Mouse (Mus musculus): ENCODE measurements at regions not wholly inside any gene's neighbourhood (a gene's known extent, or its start where the extent isn't known, plus 50 kb on each side); places are given as distances from the start of the nearest gene placed in this dataset.
"Not testable (repeated sequence)": the region's sequence is repeated elsewhere in the genome, so short reads cannot be mapped to it uniquely, and the experiment has no call there.

- CTCF ChIA-PET: not testable (repeated sequence)
These were observed 189.2 kb upstream of the Rapgef5 start for GRCm38 (mm10) chr12:117327086-117327485.

DNA sequence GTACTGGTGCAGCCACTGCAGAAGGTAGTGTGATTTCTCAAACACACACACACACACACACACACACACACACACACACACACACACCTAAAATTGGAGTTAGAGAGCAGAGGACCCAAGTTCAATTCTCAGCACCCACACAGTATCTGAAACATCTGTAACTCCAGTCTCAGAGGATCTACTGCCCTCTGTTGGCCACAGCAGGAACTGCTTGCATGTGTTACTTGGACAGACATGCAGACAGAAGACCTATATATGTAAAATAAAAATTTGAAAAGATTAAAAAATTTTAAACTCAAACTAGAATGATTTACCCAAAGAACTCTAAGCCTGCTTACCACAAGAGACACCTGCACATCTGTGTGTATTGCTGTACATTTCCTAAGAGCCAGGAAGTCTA lies 185.9 kb upstream of the Rapgef5 start:
- CTCF ChIA-PET: no interaction called here

GRCm38 (mm10) chr12:117336856-117337255 lies 179.4 kb upstream of the Rapgef5 start:
- CTCF ChIA-PET: no interaction called here

DNA sequence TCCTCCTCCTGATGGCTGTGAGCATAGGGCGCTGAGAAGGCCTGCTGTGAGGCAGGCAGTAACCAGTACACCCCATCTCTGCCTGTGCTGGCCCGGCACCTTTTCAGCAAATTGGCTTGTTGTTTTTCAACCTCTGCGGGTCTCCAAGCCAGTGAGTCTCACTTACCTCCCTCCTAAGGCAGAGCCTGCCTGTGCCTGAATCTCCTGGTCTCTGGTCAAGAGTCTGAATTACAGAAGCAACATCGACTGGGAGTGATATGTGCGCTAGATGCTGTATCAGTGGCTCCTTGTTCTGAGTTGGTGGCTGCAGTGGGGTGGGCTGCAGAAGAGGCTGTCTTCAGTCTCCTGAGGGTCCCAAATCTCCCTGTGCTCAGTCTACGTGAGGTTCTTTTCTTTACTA lies 174.0 kb upstream of the Rapgef5 start:
- CTCF ChIA-PET: no interaction called here

DNA sequence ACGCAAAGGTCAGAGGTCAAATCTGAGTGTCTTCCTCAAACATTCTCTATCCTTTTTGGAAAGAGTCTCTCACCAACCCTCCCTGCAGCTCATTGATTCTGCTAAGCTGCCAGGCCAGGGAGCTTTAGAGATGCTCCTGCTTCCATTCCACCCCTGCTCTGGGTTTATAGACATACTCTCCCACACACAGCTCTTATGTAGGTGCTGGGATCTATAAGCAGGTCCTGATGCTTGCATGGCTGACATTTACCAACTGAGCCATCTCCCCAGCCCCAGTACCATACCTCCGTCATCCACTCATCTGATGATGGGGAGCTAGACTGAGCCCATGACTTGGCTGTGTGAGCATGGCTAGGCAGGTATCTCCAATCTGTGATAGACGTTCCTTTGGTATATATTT lies 173.2 kb upstream of the Rapgef5 start:
- CTCF ChIA-PET: no interaction called here

- CTCF ChIA-PET: not testable (repeated sequence)
These were observed 172.7 kb upstream of the Rapgef5 start for GRCm38 (mm10) chr12:117343605-117344004.

DNA sequence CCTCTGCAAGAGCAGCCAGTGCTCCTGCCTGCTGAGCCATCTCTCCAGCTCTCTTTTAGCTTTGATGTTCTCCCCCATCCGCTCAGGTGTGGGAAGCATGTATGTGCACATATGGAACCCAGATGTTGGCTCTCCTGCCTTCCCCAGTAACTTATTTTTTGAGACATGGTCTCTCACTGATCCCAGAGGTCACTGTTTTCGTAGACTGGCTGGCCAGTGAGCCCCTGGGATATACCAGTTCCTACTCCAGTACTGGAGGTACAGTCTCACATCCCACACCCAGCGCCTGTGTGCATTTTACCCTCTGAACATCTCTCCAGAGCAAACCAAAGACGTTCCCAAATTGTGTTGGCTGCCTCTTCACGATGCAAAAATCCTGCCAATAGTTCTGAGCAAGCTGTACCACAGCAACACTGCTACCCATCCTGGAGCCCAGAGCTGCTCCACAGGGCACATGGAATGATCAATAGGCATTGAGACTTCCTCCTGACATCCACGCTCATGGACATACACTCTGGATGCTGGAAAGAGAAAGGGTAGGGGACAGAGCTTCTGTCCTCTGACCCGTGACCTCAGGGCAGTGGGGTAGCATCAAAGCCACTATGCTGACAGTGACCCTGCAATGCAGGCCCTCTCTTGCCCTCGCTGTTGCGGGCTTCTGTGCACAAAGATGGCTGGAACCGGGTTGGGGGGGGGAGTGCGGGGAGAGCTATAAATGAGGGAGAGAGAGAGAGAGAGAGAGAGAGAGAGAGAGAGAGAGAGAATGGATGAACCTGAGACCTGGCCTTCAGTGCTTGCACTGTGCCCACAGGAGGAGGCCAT lies 171.8 kb upstream of the Rapgef5 start:
- CTCF ChIA-PET: no interaction called here

DNA sequence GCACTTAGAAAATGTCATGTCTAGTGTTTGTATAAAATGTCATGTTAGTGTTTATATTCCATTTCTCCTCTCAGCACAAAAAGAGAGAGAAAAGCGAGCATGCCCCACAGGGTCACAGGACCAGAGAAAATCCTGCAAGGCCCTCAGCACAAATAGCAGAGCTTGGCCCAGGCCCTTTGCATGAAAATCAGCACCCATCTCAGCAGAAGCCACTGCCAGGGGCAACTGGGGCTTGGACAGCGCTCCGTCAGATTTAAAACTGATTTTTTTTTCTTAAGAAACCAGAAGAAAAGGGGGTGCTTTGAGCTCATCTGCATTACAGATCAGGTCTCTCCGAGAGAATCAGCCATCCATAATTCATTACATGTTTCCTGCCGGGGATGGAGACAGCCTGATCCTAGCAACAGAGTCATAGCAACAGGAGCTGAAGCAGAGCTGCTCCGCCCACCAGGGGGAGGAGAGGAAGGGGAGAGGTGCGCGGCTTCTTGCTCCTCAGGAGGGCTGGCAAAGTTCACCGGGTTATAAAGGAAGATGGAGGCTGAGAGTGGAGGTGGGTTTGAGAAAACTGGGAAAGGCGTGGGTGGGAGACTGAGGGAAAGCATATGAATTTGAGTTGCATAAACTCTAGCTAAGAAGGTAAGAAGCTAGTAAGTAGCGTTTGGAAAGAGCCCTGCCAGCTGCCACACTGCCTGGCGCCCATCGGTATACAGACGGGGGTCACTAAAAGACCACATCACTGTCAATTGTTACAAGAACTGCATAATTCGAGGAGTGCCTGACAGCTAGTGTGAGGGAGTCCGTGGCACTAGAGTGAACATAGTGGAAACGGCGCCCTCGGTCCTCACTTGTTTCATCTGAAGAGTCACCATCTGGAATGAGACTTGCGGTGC lies 170.9 kb upstream of the Rapgef5 start:
- CTCF ChIA-PET: no interaction called here

- CTCF ChIA-PET: no interaction called here
These were observed 170.2 kb upstream of the Rapgef5 start for GRCm38 (mm10) chr12:117346091-117346490.

- CTCF ChIA-PET: no interaction called here
These were observed 169.1 kb upstream of the Rapgef5 start for GRCm38 (mm10) chr12:117347135-117347534.

DNA sequence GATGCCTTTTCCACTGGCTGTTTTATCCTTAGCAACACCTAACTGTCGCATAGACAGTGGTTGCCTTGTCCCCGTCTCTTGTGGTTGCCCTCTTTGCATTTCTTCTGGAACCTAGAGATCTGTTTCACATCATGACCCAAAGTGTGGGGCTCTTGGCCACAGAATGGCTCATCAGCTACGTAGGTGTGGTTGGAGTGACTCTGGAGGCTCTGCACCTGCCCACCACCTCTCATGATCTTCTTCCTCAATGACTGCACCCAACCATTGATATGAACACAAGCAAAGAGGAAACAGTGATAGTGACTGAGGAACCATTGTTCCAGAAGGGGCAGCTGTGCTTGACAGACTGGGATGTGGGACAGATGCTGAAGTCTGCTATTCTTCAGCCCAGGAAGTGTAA lies 167.8 kb upstream of the Rapgef5 start:
- CTCF ChIA-PET: no interaction called here

GRCm38 (mm10) chr12:117351900-117352299 lies 164.4 kb upstream of the Rapgef5 start:
- CTCF ChIA-PET: no interaction called here

DNA sequence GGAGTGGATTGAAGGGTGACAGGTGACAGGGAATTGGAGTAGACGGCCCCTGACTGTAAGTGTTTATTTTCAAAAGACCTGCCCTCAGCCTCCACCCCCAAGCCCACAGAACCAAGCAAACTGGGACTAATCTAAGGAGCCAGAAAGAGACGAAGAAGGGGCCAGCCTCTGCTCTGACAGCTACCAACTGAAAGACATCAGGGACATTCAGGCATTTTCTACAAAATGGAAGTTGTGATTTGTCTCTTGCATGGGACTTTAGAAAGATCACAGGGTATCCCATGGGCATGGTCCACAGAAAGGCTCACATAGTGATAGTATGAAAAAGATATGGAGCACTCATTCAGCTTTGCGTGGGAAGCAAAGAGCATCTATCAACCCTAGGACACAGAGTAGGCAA lies 163.8 kb upstream of the Rapgef5 start:
- CTCF ChIA-PET: no interaction called here

GRCm38 (mm10) chr12:117352938-117353337 lies 163.3 kb upstream of the Rapgef5 start:
- CTCF ChIA-PET: no interaction called here

DNA sequence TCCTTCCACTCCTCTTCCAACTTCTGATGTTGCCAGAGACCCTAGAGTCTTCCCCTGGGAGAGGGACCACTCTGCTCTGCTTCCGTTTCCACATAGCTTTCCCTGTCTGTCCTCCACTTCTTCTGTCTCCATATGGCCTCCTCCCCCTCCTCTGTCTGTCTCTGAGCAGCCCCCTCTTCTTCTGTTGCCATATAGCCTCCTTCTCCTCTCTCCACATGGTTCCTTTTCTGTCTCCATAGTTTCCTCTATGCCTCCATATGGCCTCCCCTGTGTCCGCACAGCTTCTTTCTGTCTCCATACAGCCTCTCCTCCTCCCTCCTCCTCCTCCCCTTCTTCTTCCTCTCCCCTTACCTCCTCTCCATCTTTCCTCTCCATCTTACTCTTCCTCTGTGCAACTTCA lies 158.5 kb upstream of the Rapgef5 start:
- CTCF ChIA-PET: no interaction called here

DNA sequence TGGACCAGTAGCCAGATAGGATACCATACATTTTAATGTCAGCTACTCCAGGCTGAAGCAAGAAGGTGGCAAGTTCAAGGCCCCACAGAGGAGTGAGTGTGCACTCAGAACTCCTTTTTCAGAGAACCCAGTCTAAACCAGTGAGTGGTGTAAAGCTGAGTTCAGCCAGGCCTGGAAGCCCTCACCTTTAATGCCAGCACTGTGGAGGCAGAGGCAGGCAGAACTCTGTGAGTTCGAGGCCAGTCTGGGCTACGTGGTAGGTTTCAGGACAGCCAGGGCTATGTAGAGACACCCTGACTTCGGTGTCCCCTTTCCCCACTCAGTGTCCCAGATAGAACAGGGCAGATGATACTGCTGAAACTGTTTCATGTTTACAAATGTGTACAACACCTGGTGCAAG lies 157.4 kb upstream of the Rapgef5 start:
- CTCF ChIA-PET: no interaction called here

DNA sequence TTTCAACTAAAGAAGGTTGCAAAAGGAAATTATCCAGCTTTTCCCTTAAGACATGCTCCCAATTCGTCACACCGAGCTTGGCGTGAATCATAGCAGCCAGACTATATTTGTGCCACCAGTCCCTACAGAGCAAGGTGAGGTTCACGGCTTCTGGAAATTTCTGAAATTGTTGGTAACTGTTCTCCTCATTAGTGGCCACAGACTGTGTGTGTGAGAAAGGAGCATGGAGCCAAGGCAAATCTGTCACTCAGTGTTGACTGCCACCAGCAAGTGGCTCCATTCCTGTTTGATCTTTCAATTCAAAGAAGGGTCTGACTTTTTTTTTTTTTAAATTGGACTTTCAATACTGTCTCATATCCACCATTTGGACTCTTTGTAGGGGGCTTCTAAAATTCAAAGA lies 156.1 kb upstream of the Rapgef5 start:
- CTCF ChIA-PET: no interaction called here

DNA sequence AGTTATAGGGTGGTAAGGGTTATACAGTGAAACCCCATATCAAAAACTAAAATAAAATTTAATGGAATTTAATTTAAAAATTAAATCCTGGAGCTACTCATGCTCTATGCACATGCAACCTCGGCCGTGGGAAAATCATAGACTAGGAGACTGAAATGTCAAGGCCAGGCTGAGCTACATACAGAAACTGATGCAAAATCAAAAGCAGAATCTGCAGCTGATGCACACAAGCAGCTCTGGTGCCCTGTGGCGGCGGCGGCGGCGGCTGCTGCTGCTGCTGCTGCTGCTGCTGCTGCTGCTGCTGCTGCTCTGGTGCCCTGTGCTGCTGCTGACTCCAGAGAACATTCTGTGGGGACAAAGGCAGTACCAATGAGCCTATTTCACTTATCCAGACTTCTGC lies 154.5 kb upstream of the Rapgef5 start:
- CTCF ChIA-PET: no interaction called here

GRCm38 (mm10) chr12:117363457-117363856 lies 152.8 kb upstream of the Rapgef5 start:
- CTCF ChIA-PET: not testable (repeated sequence)

DNA sequence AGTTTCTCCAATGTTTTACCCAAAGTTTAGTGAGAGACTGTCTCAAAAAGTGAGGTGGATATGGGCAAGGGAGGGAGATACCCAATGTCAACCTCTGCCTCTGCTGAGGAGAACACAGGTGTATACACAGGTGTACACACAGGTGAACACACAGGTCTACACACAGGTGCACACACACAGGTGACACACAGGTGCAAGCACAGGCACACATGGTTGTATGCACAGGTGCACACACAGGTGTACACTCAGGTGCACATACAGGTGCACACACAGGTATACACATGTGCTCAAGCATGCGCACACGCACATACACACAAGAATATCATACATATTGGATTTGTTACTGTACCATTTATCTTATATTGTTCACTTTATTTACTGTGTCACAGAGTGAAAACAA lies 151.1 kb upstream of the Rapgef5 start:
- CTCF ChIA-PET: no interaction called here

DNA sequence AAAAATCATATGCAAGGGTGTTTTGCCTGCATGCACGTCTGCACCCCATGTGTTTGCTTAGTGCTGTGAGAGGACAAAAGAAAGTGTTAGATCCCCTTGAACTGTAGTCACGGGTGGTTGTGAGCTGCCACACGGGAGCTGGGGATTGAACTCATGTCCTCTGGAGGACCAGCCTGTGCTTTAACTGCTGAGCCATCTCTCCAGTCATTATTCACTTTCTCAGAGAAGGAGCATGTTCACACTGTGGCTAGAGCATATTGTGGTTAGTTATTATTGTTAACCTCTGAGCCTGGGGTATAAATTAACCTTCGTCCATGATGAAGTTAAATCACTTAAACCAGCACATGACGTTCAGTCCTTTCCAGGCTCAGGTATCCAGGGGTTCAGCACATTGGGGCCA lies 150.4 kb upstream of the Rapgef5 start:
- CTCF ChIA-PET: no interaction called here

DNA sequence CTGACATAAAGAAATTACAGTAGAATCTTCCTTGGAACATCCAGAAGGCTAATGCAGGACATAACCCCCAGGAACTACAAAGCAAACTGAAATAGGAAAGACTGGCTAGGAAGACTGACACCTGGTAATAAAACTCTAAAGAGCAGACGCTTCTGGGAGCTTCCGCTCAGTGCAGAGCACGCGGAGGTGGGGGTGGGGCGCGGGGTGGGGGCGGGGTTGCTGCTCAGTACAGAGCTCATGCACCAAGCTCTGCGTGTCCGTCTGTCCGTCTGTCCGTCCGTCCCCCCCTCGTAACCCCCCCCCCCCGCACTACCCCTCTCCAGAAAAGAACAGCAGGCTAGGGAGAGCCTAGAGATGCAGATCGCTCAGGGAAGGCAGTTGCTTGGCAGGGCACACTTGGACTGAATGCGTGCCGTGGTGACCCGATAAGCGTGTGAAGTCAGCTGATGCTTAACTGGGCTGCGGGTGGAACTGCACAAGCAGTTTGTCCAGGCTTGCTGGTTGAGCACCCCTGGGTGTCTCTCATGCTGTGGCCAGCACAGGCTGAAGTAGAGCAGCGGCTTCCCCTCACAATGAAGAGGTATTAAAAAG lies 137.9 kb upstream of the Rapgef5 start:
- CTCF ChIA-PET: no interaction called here
